Mouse (Mus musculus): ENCODE measurements around the gene Ing1.

GRCm38 (mm10) chr8:11512711-11513110 is 42.7 kb upstream of the Ing1 start:
- TF ChIP-seq CTCF (IDR thresholded peaks at IDR 0.05; ENCODE audit: control insufficient read depth, insufficient read depth, insufficient replicate concordance, low read depth, low read length) (no peak), POLR2A (IDR thresholded peaks at IDR 0.05; ENCODE audit: control insufficient read depth, low read depth, low read length) (no peak)
